Mouse (Mus musculus) liver, adult 2 months (tissue): ENCODE measurements around the gene Olfr606. TPM values are rescaled to one million over a fixed set of nuclear protein-coding genes. Genes with fewer than 3 reads are reported as not detected.

Experiments
- DNase-seq: peaks from one replicate; pipeline ENCODE4 v3.0.0-alpha.2; 2011; ENCODE audit warnings: low read depth, low spot score; ENCODE audit errors: extremely low read depth
- H3K27ac ChIP-seq: fragments of 200-500 bp; replicated peaks from 2 replicates; pipeline ENCODE4 v1.5.1; 2012; ENCODE audit warnings: low read depth, mild to moderate bottlenecking, control low read depth, inconsistent platforms, low read length; ENCODE audit not compliant: insufficient read depth
- H3K27me3 ChIP-seq: fragments of 200-500 bp; 2 replicates; pipeline ENCODE4 v1.6.1; 2012; ENCODE audit warnings: mild to moderate bottlenecking, moderate library complexity, low read length, inconsistent platforms; ENCODE audit not compliant: control insufficient read depth, insufficient read depth
- H3K36me3 ChIP-seq: fragments of 200-500 bp; 2 replicates; pipeline ENCODE4 v1.6.1; 2012; ENCODE audit warnings: low read length, inconsistent platforms; ENCODE audit not compliant: control insufficient read depth, insufficient read depth
- H3K4me1 ChIP-seq: fragments of 200-500 bp; 2 replicates; pipeline ENCODE4 v1.6.1; 2011; ENCODE audit warnings: low read length; ENCODE audit not compliant: control insufficient read depth, insufficient read depth
- H3K4me3 ChIP-seq: fragments of 200-500 bp; 2 replicates; pipeline ENCODE4 v1.5.1; 2011; ENCODE audit warnings: low read depth, mild to moderate bottlenecking, control low read depth, low read length, moderate library complexity; ENCODE audit not compliant: insufficient read depth
- H3K79me2 ChIP-seq: fragments of 200-500 bp; 2 replicates; pipeline ENCODE4 v1.6.1; 2012; ENCODE audit warnings: inconsistent platforms, mild to moderate bottlenecking, low read length, moderate library complexity; ENCODE audit not compliant: control insufficient read depth, insufficient read depth
- H3K9ac ChIP-seq: fragments of 200-500 bp; 2 replicates; pipeline ENCODE4 v1.6.1; 2012; ENCODE audit warnings: low read depth, mild to moderate bottlenecking, control low read depth, inconsistent platforms, low read length
- CTCF ChIP-seq: fragments of 200-500 bp; IDR thresholded peaks from 2 replicates; pipeline ENCODE4 v1.5.1; 2011; ENCODE audit warnings: low read depth, low read length, control low read depth
- POLR2A ChIP-seq: fragments of 200-500 bp; IDR thresholded peaks from 2 replicates; pipeline ENCODE4 v1.6.1; 2011; ENCODE audit warnings: low read length, control low read depth; ENCODE audit not compliant: insufficient read depth; ENCODE audit errors: extremely low read depth
- WGBS: fragments of 180-500 bp; shearing (Covaris S2); methylation state at CpG from one replicate; pipeline ENCODE4 v1.1.7; 2018; 5-methylcytosine and 5-hydroxymethylcytosine counted together
- polyA plus RNA-seq: library from polyadenylated mRNA; depleted of rRNA; stranded (reverse); fragments of >200 nt; gene quantifications from 2 replicates; pipeline ENCODE4 v1.2.3, GENCODE M21; 2012; rRNA removed
- total RNA-seq: library from RNA; depleted of rRNA; stranded (reverse); fragments of >200 nt; gene quantifications from 2 replicates; pipeline ENCODE4 v1.2.3, GENCODE M21; 2014; rRNA removed

The Olfr606 gene
- total and polyA plus RNA-seq, 2 experiments, result not detected

DNA sequence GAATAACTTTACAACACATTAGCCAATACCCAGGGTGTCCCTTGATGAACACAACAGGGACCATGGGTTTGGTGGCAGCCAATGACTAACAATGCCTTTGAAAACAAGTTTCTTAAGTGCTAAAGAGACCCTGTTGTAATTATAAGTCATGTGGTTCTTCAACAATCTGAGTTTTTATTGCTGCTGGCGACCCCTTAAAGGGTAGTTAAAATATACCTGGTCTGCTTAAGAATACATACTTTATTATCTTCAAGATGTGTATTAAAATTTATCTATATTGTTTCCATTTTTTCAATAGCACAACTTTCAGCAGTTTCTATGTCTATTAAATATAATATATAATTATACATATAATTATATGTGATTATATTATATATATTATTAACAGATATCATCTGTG lies 49.1 kb downstream of the Olfr606 start, which contains the start of gene Olfr609:
TSS of gene Olfr609 (minus strand) at position 101 of the 400 bp plus-strand sequence.
- no peak for DNase-seq
- H3K36me3 ChIP-seq, result no peaks in the 10 kb centered on the region
- no peaks in the 10 kb centered on the region for H3K79me2 ChIP-seq
- 52% methylated on average over 1 of the region's 1 CpGs for WGBS
- no peak within 1 kb of the TSS for H3K4me3 ChIP-seq
- H3K4me1 ChIP-seq, result no peaks in the 10 kb centered on the region
- no peak within 1 kb of the TSS for H3K27ac ChIP-seq
- H3K9ac ChIP-seq, result no peak within 1 kb of the TSS
- no peaks in the 10 kb centered on the region for H3K27me3 ChIP-seq
- TF ChIP-seq CTCF (no peak), POLR2A (no peak)

Other genes starting within 250 kb of the Olfr606 start
- gene Olfr593, start 237.2 kb upstream of the Olfr606 start, total RNA-seq, result not detected in 2 replicates
- not detected in 2 replicates for gene Olfr593, start 237.2 kb upstream of the Olfr606 start, polyA plus RNA-seq
- gene Olfr594, start 232.1 kb upstream of the Olfr606 start, total RNA-seq, result not detected in 2 replicates
- gene Olfr594, start 232.1 kb upstream of the Olfr606 start, polyA plus RNA-seq, result not detected in 2 replicates
- not detected in 2 replicates for gene Usp17ld, start 196.5 kb upstream of the Olfr606 start, total RNA-seq
- not detected in 2 replicates for gene Usp17ld, start 196.5 kb upstream of the Olfr606 start, polyA plus RNA-seq
- gene Olfr596, start 143.4 kb upstream of the Olfr606 start, total RNA-seq, result not detected in 2 replicates
- gene Olfr596, start 143.4 kb upstream of the Olfr606 start, polyA plus RNA-seq, result not detected in 2 replicates
- gene Olfr597, start 132.7 kb upstream of the Olfr606 start, total RNA-seq, result not detected in 2 replicates
- gene Olfr597, start 132.7 kb upstream of the Olfr606 start, polyA plus RNA-seq, result not detected in 2 replicates
- not detected in 2 replicates for gene Olfr598, start 125.5 kb upstream of the Olfr606 start, total RNA-seq
- gene Olfr598, start 125.5 kb upstream of the Olfr606 start, polyA plus RNA-seq, result not detected in 2 replicates
- not detected in 2 replicates for gene Olfr599, start 113.1 kb upstream of the Olfr606 start, total RNA-seq
- gene Olfr599, start 113.1 kb upstream of the Olfr606 start, polyA plus RNA-seq, result not detected in 2 replicates
- not detected in 2 replicates for gene Olfr600, start 99.4 kb upstream of the Olfr606 start, total RNA-seq
- not detected in 2 replicates for gene Olfr600, start 99.4 kb upstream of the Olfr606 start, polyA plus RNA-seq
- not detected in 2 replicates for gene Olfr601, start 86.4 kb upstream of the Olfr606 start, total RNA-seq
- gene Olfr601, start 86.4 kb upstream of the Olfr606 start, polyA plus RNA-seq, result not detected in 2 replicates
- gene Olfr603, start 62.9 kb upstream of the Olfr606 start, total RNA-seq, result not detected in 2 replicates
- gene Olfr603, start 62.9 kb upstream of the Olfr606 start, polyA plus RNA-seq, result not detected in 2 replicates
- not detected in 2 replicates for gene Usp17lc, start 34.0 kb upstream of the Olfr606 start, total RNA-seq
- not detected in 2 replicates for gene Usp17lc, start 34.0 kb upstream of the Olfr606 start, polyA plus RNA-seq
- gene Olfr605, start 3.6 kb upstream of the Olfr606 start, total RNA-seq, result not detected in 2 replicates
- gene Olfr605, start 3.6 kb upstream of the Olfr606 start, polyA plus RNA-seq, result not detected in 2 replicates
- gene Olfr607, start 15.1 kb downstream of the Olfr606 start, total RNA-seq, result not detected in 2 replicates
- gene Olfr607, start 15.1 kb downstream of the Olfr606 start, polyA plus RNA-seq, result not detected in 2 replicates
- gene Olfr608, start 20.8 kb downstream of the Olfr606 start, total RNA-seq, result not detected in 2 replicates
- not detected in 2 replicates for gene Olfr608, start 20.8 kb downstream of the Olfr606 start, polyA plus RNA-seq
- gene Olfr609, start 49.0 kb downstream of the Olfr606 start, total RNA-seq, result not detected in 2 replicates
- gene Olfr609, start 49.0 kb downstream of the Olfr606 start, polyA plus RNA-seq, result not detected in 2 replicates
- not detected in 2 replicates for gene Olfr610, start 63.1 kb downstream of the Olfr606 start, total RNA-seq
- not detected in 2 replicates for gene Olfr610, start 63.1 kb downstream of the Olfr606 start, polyA plus RNA-seq
- gene Olfr611, start 71.8 kb downstream of the Olfr606 start, total RNA-seq, result not detected in 2 replicates
- not detected in 2 replicates for gene Olfr611, start 71.8 kb downstream of the Olfr606 start, polyA plus RNA-seq
- not detected in 2 replicates for gene Olfr612, start 93.7 kb downstream of the Olfr606 start, total RNA-seq
- not detected in 2 replicates for gene Olfr612, start 93.7 kb downstream of the Olfr606 start, polyA plus RNA-seq
- gene Olfr613, start 99.0 kb downstream of the Olfr606 start, total RNA-seq, result not detected in 2 replicates
- not detected in 2 replicates for gene Olfr613, start 99.0 kb downstream of the Olfr606 start, polyA plus RNA-seq
- gene Olfr615, start 107.0 kb downstream of the Olfr606 start, total RNA-seq, result not detected in 2 replicates
- gene Olfr615, start 107.0 kb downstream of the Olfr606 start, polyA plus RNA-seq, result not detected in 2 replicates
- gene Olfr616, start 120.1 kb downstream of the Olfr606 start, total RNA-seq, result not detected in 2 replicates
- not detected in 2 replicates for gene Olfr616, start 120.1 kb downstream of the Olfr606 start, polyA plus RNA-seq
- not detected in 2 replicates for gene Olfr617, start 124.0 kb downstream of the Olfr606 start, total RNA-seq
- gene Olfr617, start 124.0 kb downstream of the Olfr606 start, polyA plus RNA-seq, result not detected in 2 replicates
- gene Olfr618, start 141.1 kb downstream of the Olfr606 start, total RNA-seq, result not detected in 2 replicates
- not detected in 2 replicates for gene Olfr618, start 141.1 kb downstream of the Olfr606 start, polyA plus RNA-seq
- gene Olfr619, start 151.5 kb downstream of the Olfr606 start, total RNA-seq, result not detected in 2 replicates
- not detected in 2 replicates for gene Olfr619, start 151.5 kb downstream of the Olfr606 start, polyA plus RNA-seq
- not detected in 2 replicates for gene Olfr620, start 163.5 kb downstream of the Olfr606 start, total RNA-seq
- gene Olfr620, start 163.5 kb downstream of the Olfr606 start, polyA plus RNA-seq, result not detected in 2 replicates
- gene Olfr622, start 193.7 kb downstream of the Olfr606 start, total RNA-seq, result not detected in 2 replicates
- not detected in 2 replicates for gene Olfr622, start 193.7 kb downstream of the Olfr606 start, polyA plus RNA-seq
- gene Olfr623, start 214.7 kb downstream of the Olfr606 start, total RNA-seq, result not detected in 2 replicates
- gene Olfr623, start 214.7 kb downstream of the Olfr606 start, polyA plus RNA-seq, result not detected in 2 replicates
- gene Olfr624, start 222.1 kb downstream of the Olfr606 start, total RNA-seq, result under 0.01 and 0.07 TPM in 2 replicates
- gene Olfr624, start 222.1 kb downstream of the Olfr606 start, polyA plus RNA-seq, result not detected in 2 replicates
- not detected in 2 replicates for gene Olfr625-ps1, start 233.7 kb downstream of the Olfr606 start, total RNA-seq
- not detected in 2 replicates for gene Olfr625-ps1, start 233.7 kb downstream of the Olfr606 start, polyA plus RNA-seq